Mouse (Mus musculus) heart, embryonic 12.5 days (tissue): ENCODE measurements around the gene Mgat4d. TPM values are rescaled to one million over a fixed set of nuclear protein-coding genes. Genes with fewer than 3 reads are reported as not detected.
A peak's percentile ranks its signal among the peaks of the same experiment; 100 is the strongest.

ENCODE experiments used
- ATAC-seq: fragments of 200-750 bp; cut with Nextera tagmentation; 2 replicates; pipeline ENCODE4 v1.8.0; 2017; ENCODE audit warnings: moderate TSS enrichment, moderate library complexity; ENCODE audit not compliant: insufficient number of reproducible peaks, low FRiP score
- H3K27ac ChIP-seq: fragments of 300-500 bp; sonication (generic); 2 replicates; pipeline ENCODE4 v1.5.1; 2016; ENCODE audit warnings: mild to moderate bottlenecking, moderate library complexity; ENCODE audit not compliant: poor library complexity, severe bottlenecking
- H3K27me3 ChIP-seq: fragments of 300-500 bp; sonication (generic); replicated peaks from 2 replicates; pipeline ENCODE4 v1.6.1; 2016; ENCODE audit warnings: mild to moderate bottlenecking, moderate library complexity
- H3K36me3 ChIP-seq: fragments of 300-500 bp; sonication (generic); 2 replicates; pipeline ENCODE4 v1.6.1; 2016; ENCODE audit warnings: mild to moderate bottlenecking, moderate library complexity
- H3K4me1 ChIP-seq: fragments of 300-500 bp; sonication (generic); replicated peaks from 2 replicates; pipeline ENCODE4 v1.6.1; 2016; ENCODE audit warnings: mild to moderate bottlenecking
- H3K4me2 ChIP-seq: fragments of 300-500 bp; sonication (generic); 2 replicates; pipeline ENCODE4 v1.6.1; 2016; ENCODE audit warnings: mild to moderate bottlenecking, moderate library complexity
- H3K4me3 ChIP-seq: fragments of 300-500 bp; sonication (generic); 2 replicates; pipeline ENCODE4 v1.5.1; 2016; ENCODE audit warnings: mild to moderate bottlenecking
- H3K9ac ChIP-seq: fragments of 300-500 bp; sonication (generic); 2 replicates; pipeline ENCODE4 v1.6.1; 2016; ENCODE audit warnings: mild to moderate bottlenecking, moderate library complexity
- H3K9me3 ChIP-seq: fragments of 300-500 bp; sonication (generic); replicated peaks from 2 replicates; pipeline ENCODE4 v1.6.1; 2016; ENCODE audit warnings: mild to moderate bottlenecking, moderate library complexity
- WGBS: fragments of 180-500 bp; shearing (Covaris S2); methylation state at CpG from one replicate; pipeline ENCODE4 v1.1.7; 2016; 5-methylcytosine and 5-hydroxymethylcytosine counted together
- polyA plus RNA-seq: library from polyadenylated mRNA; unstranded; fragments of >200 nt; fragmentation: Nextera tagmentation; extraction: Ambion mirVana; gene quantifications from 2 replicates; pipeline ENCODE4 v1.2.1, GENCODE M21; 2016

Gene Mgat4d
- polyA plus RNA-seq, 1 experiment from 2014 or later, result not detected

- peak overlapping the region; percentile 99 for H3K4me3 ChIP-seq
- whole genome bisulfite sequencing, result 9% methylated on average over 7 of the region's 7 CpGs
- ATAC-seq, result no peak
- H3K36me3 ChIP-seq, result peaks cover 6% of the 10 kb centered on the region
- H3K4me1 ChIP-seq, result no peaks in the 10 kb centered on the region
- peak overlapping the region; percentile 95; the same call in 1 of the 2 replicates for H3K9ac ChIP-seq
- peak overlapping the region; percentile 93 for H3K4me2 ChIP-seq
- peaks cover 7% of the 10 kb centered on the region for H3K27me3 ChIP-seq
- no peak overlapping the region for H3K27ac ChIP-seq
- H3K9me3 ChIP-seq, result no peaks in the 10 kb centered on the region
These were observed 15.4 kb upstream of the Mgat4d start for GRCm38 (mm10) chr8:83332864-83333263.

DNA sequence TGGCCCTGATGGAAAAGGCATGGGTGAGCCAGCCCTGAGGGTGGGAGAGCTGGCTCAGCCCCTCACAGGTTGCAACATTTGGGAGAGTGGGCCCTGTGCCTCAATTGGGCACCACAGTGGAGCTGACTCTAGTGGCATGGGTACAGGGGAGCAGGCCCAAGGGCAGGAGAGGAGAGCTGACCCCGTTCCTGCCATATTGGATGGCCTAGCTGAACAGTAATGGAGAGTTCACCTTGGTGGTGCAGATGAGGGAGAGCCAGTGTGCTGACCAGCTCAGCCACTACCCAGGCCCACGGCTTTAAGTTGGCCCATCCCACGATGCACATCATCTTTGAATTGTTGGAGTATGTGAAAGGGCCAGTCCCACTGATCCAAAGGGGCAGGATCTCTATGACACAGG is 6.2 kb upstream of the Mgat4d start:
- Histone ChIP-seq H3K4me2 (no peak overlapping the region), H3K27me3 (no peaks in the 10 kb centered on the region), H3K9me3 (peaks cover 6% of the 10 kb centered on the region; the same call in 1 of the 2 replicates), H3K9ac (no peak overlapping the region), H3K4me1 (no peaks in the 10 kb centered on the region), H3K36me3 (no peaks in the 10 kb centered on the region), H3K4me3 (no peak overlapping the region), H3K27ac (no peak overlapping the region)
- 79% methylated on average over 3 of the region's 3 CpGs for WGBS
- ATAC-seq, result peak; percentile 36; the same call in 1 of the 2 replicates

GRCm38 (mm10) chr8:83342693-83343092 is 5.6 kb upstream of the Mgat4d start:
- H3K36me3 ChIP-seq, result no peaks in the 10 kb centered on the region
- H3K4me2 ChIP-seq, result no peak overlapping the region
- H3K27ac ChIP-seq, result no peak overlapping the region
- ATAC-seq, result no peak
- no peak overlapping the region for H3K9ac ChIP-seq
- peaks cover 6% of the 10 kb centered on the region; the same call in 1 of the 2 replicates for H3K9me3 ChIP-seq
- H3K4me1 ChIP-seq, result no peaks in the 10 kb centered on the region
- no peak overlapping the region for H3K4me3 ChIP-seq
- no peaks in the 10 kb centered on the region for H3K27me3 ChIP-seq

DNA sequence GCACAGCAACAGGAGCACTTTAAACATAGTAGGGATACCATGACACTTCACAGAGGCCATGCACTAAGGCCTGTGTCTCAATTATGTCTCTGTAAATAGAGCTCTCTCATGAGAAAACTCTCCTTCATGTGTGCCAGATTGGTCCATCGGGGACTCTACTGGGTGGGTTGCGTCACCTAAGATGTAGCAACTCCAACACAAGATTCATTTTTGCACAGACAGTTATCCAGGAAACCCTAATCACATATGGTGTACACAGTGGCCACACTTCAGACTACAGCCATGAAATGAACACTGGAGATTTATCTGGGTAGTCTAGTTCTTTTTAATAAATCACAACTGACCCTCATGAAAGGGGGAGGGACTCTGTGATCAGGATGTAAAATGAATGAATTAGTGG is 3.0 kb downstream of the Mgat4d start:
- H3K9me3 ChIP-seq, result no peaks in the 10 kb centered on the region
- no peaks in the 10 kb centered on the region for H3K36me3 ChIP-seq
- 84% methylated on average over 2 of the region's 2 CpGs for WGBS
- no peak overlapping the region for H3K27ac ChIP-seq
- no peak for ATAC-seq
- H3K27me3 ChIP-seq, result no peaks in the 10 kb centered on the region
- H3K9ac ChIP-seq, result no peak overlapping the region
- H3K4me1 ChIP-seq, result no peaks in the 10 kb centered on the region
- H3K4me2 ChIP-seq, result no peak overlapping the region
- no peak overlapping the region for H3K4me3 ChIP-seq

DNA sequence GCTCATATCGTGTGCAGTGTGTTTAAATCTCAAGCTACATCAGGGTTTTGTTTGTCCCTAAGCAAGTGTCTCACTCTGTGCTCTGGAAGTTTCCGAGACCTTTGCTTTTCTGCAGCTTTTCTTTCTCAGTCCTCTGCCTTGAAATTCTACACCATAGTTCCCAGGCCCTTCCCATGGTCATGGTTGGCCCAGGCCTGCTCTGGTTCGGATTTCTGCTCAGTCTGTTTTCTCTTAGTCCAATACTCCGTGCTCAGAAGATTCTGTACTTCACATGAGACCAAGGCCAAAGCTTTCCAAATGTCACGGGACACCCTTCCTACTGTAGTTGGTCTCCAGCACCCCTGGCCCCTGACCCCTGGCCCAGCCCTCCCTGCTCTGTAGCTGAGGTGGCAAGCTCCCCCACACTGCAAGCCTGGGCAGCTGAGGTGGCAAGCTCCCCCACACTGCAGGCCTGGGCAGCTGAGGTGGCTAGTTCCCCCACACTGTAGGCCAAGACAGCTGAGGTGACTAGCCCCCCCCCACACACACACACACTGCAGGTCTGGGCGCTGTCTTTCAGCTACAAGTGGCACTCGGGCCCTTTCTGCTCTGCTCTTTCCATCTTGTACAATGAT is 15.0 kb downstream of the Mgat4d start:
- Histone ChIP-seq H3K9me3 (no peaks in the 10 kb centered on the region), H3K36me3 (no peaks in the 10 kb centered on the region), H3K27ac (no peak overlapping the region), H3K4me2 (no peak overlapping the region), H3K27me3 (no peaks in the 10 kb centered on the region), H3K4me1 (no peaks in the 10 kb centered on the region), H3K9ac (no peak overlapping the region), H3K4me3 (no peak overlapping the region)
- 65% methylated on average over 7 of the region's 7 CpGs for WGBS
- no peak for ATAC-seq

DNA sequence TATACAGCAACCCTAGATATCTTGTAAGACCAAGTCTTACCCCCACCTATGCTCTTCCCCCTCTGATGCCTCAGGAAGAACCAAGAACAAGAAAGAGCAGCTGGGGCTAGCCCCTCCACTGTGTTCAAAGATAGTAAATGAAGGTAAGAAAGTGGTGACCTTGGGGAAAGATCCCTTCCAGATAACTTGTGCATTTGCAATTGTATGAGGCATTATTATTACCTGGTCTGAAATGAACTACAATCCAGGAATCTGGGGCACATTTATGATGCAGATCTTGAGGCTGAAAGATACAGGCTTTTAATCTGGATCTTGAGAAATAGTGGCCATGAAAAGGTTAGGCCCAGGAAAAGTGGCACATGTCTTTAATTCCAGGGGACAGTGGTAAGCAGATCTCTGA is 29.0 kb downstream of the Mgat4d start:
- ATAC-seq, result no peak
- Histone ChIP-seq H3K9ac (no peak overlapping the region), H3K4me1 (no peaks in the 10 kb centered on the region), H3K4me3 (no peak overlapping the region), H3K27me3 (no peaks in the 10 kb centered on the region), H3K4me2 (no peak overlapping the region), H3K9me3 (no peaks in the 10 kb centered on the region), H3K27ac (no peak overlapping the region), H3K36me3 (no peaks in the 10 kb centered on the region)

- WGBS, result 65% methylated on average over 4 of the region's 4 CpGs
- no peak for ATAC-seq
- no peak overlapping the region for H3K9ac ChIP-seq
- H3K4me3 ChIP-seq, result no peak overlapping the region
- H3K4me2 ChIP-seq, result no peak overlapping the region
- H3K9me3 ChIP-seq, result no peaks in the 10 kb centered on the region
- no peaks in the 10 kb centered on the region for H3K27me3 ChIP-seq
- no peaks in the 10 kb centered on the region for H3K4me1 ChIP-seq
- H3K27ac ChIP-seq, result no peak overlapping the region
- H3K36me3 ChIP-seq, result no peaks in the 10 kb centered on the region
These were observed 31.9 kb downstream of the Mgat4d start for GRCm38 (mm10) chr8:83380141-83380540.

GRCm38 (mm10) chr8:83381016-83381415 is 32.7 kb downstream of the Mgat4d start:
- no peaks in the 10 kb centered on the region for H3K4me1 ChIP-seq
- H3K27ac ChIP-seq, result no peak overlapping the region
- H3K9me3 ChIP-seq, result no peaks in the 10 kb centered on the region
- H3K4me2 ChIP-seq, result no peak overlapping the region
- no peak overlapping the region for H3K9ac ChIP-seq
- ATAC-seq, result no peak
- H3K27me3 ChIP-seq, result no peaks in the 10 kb centered on the region
- no peak overlapping the region for H3K4me3 ChIP-seq
- H3K36me3 ChIP-seq, result no peaks in the 10 kb centered on the region
- 81% methylated on average over 2 of the region's 2 CpGs for WGBS

DNA sequence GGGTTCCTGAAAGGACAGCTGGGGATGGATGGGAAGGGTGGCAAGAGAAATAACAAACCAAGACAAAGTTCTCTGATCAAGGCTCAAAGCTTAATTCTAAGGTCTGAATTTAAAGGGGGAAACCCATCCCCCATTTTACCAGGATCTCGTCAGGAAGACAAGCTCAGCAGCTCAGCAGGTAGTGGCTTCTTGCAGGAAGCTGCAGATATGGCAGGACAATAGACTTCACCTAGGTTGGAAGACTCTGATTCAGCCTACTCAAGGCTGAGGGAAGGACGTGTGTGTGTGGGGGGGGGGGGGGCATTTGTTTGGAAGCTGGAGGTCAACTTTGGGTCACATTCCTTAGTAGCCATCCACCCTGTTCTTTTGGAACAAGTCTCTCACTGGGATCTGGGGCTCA is 34.6 kb downstream of the Mgat4d start:
- no peak for ATAC-seq
- Histone ChIP-seq H3K9ac (no peak overlapping the region), H3K27me3 (peaks cover 9% of the 10 kb centered on the region; the same call in 1 of the 2 replicates), H3K9me3 (no peaks in the 10 kb centered on the region), H3K4me1 (no peaks in the 10 kb centered on the region), H3K4me2 (no peak overlapping the region), H3K27ac (no peak overlapping the region), H3K4me3 (no peak overlapping the region), H3K36me3 (no peaks in the 10 kb centered on the region)
- 17% methylated on average over 2 of the region's 2 CpGs for WGBS

DNA sequence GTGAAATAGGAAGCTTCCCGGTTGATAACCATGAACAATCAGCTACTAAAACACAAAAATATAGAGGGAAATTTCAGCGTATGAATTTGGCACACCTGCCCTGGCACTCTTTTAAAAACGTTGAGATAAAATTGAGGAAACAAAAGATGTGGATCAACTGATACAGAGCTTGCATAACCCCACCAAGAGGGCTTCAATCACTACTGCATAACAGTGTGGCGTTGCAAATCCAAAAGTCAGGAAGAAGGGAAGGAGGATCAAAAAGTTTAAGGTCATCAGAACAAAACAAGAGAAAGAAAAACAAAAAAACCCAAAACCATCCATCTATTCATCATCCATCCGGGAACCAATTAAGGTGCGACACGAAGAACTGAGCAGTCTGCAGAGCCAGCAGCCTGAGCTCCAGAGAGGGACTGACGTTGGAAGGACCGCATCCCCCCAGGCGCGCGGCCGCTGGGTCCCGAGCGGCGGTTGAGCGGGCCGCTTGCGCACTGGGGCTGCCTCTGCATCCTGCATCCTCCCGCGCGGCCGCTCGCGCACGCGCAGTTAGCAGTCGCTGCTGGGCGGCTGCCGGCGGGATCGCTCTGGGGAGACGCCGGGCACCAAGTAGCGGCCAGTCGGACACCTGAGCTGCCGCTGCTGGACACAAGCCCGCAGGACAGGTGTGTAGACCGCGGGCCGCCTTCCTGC is 41.2 kb downstream of the Mgat4d start, which contains the start of gene Clgn:
Gene Clgn, plus strand, starts transcription at position 552 of the 690 bp plus-strand sequence.
- H3K27ac ChIP-seq, result no peak within 1 kb of the TSS
- ATAC-seq, result peak; percentile 29; the same call in 1 of the 2 replicates
- H3K36me3 ChIP-seq, result no peaks in the 10 kb centered on the region
- peak within 1 kb of the TSS; percentile 64 for H3K4me2 ChIP-seq
- H3K4me3 ChIP-seq, result peak within 1 kb of the TSS; percentile 41
- 0 out of 2 replicates have a peak, but pooled peaks cover 5% of the 10 kb centered on the region for H3K4me1 ChIP-seq
- peaks cover 45% of the 10 kb centered on the region for H3K27me3 ChIP-seq
- H3K9ac ChIP-seq, result peak within 1 kb of the TSS; percentile 28; the same call in 1 of the 2 replicates
- WGBS, result 4% methylated on average over 41 of the region's 41 CpGs
- no peaks in the 10 kb centered on the region; the same call in 1 of the 2 replicates for H3K9me3 ChIP-seq

- ATAC-seq, result no peak
- peak overlapping the region; percentile 28; the same call in 1 of the 2 replicates for H3K9ac ChIP-seq
- peak overlapping the region; percentile 41 for H3K4me3 ChIP-seq
- H3K27ac ChIP-seq, result no peak overlapping the region
- H3K27me3 ChIP-seq, result peaks cover 45% of the 10 kb centered on the region
- H3K4me2 ChIP-seq, result peak overlapping the region; percentile 64
- 9% methylated on average over 14 of the region's 14 CpGs for WGBS
- no peaks in the 10 kb centered on the region; the same call in 1 of the 2 replicates for H3K9me3 ChIP-seq
- 0 out of 2 replicates have a peak, but pooled peaks cover 5% of the 10 kb centered on the region for H3K4me1 ChIP-seq
- no peaks in the 10 kb centered on the region for H3K36me3 ChIP-seq
These were observed 41.9 kb downstream of the Mgat4d start for GRCm38 (mm10) chr8:83390006-83390701.
